Mouse (Mus musculus): Measurements from ENCODE around the gene Ptafr.

DNA sequence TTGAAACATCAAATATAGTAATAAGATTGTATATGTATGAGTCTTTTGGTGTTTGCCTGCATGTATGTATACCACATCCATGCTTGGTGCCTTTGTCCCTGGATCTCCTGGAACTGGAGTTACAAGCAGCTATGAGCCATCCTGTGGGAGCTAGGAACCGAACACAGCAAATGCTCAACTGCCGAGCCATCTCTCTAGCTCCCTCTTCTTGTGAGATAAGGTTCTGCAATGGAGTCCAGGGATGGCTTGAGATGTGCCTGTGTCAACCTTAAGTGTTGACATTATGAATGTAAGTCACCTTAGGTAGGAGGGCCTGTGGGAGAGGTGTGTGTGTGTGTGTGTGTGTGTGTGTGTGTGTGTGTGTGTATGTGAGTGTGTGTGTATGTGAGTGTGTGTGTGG lies 37.2 kb upstream of the Ptafr start:
- peak; percentile 47 for TF ChIP-seq CTCF (IDR thresholded peaks at IDR 0.05; ENCODE audit: control insufficient read depth, insufficient read depth, low read length)
- no peak for TF ChIP-seq POLR2A (IDR thresholded peaks at IDR 0.05; ENCODE audit: borderline replicate concordance, control insufficient read depth, low read depth, low read length)
